Mouse (Mus musculus) midbrain, postnatal 0 days (tissue): ENCODE data around the gene Plscr3. TPM values are rescaled to one million over a fixed set of nuclear protein-coding genes. Genes with fewer than 3 reads are reported as not detected.
A peak's percentile ranks its signal among the peaks of the same experiment; 100 is the strongest.

Experiments
- ATAC-seq: fragments of 200-750 bp; cut with Nextera tagmentation; 2 replicates; pipeline ENCODE4 v1.8.0; 2017; ENCODE audit warnings: moderate number of reproducible peaks, mild to moderate bottlenecking, moderate TSS enrichment, moderate library complexity; ENCODE audit not compliant: low FRiP score
- DNase-seq: peaks from one replicate; pipeline ENCODE4 v3.0.0-alpha.2; 2015; ENCODE audit warnings: low spot score
- H3K27ac ChIP-seq: fragments of 300-500 bp; sonication (generic); 2 replicates; pipeline ENCODE4 v1.5.1; 2014; ENCODE audit warnings: low read depth, mild to moderate bottlenecking, low read length, mixed read lengths
- H3K27me3 ChIP-seq: fragments of 300-500 bp; sonication (generic); 2 replicates; pipeline ENCODE4 v1.6.1; 2014; ENCODE audit warnings: low read length, control low read depth, mixed read lengths; ENCODE audit not compliant: insufficient read depth
- H3K36me3 ChIP-seq: fragments of 300-500 bp; sonication (generic); 2 replicates; pipeline ENCODE4 v1.6.1; 2014; ENCODE audit warnings: low read length, control low read depth, mixed read lengths; ENCODE audit not compliant: insufficient read depth
- H3K4me1 ChIP-seq: fragments of 300-500 bp; sonication (generic); 2 replicates; pipeline ENCODE4 v1.6.1; 2014; ENCODE audit warnings: mild to moderate bottlenecking, control low read depth, antibody characterized with exemption, low read length, mixed read lengths; ENCODE audit not compliant: insufficient read depth
- H3K4me2 ChIP-seq: fragments of 300-500 bp; sonication (generic); 2 replicates; pipeline ENCODE4 v1.6.1; 2014; ENCODE audit warnings: low read depth, mild to moderate bottlenecking, low read length, mixed read lengths; ENCODE audit not compliant: poor library complexity, severe bottlenecking
- H3K4me3 ChIP-seq: fragments of 300-500 bp; sonication (generic); 2 replicates; pipeline ENCODE4 v1.5.1; 2014; ENCODE audit warnings: low read depth, mild to moderate bottlenecking, low read length, moderate library complexity
- H3K9ac ChIP-seq: fragments of 300-500 bp; sonication (generic); replicated peaks from 2 replicates; pipeline ENCODE4 v1.6.1; 2014; ENCODE audit warnings: mild to moderate bottlenecking, low read length, moderate library complexity, mixed read lengths; ENCODE audit not compliant: poor library complexity, severe bottlenecking
- H3K9me3 ChIP-seq: fragments of 300-500 bp; sonication (generic); 2 replicates; pipeline ENCODE4 v1.6.1; 2016; ENCODE audit warnings: low read length, control low read depth
- CTCF ChIP-seq: IDR thresholded peaks from 2 replicates; pipeline ENCODE4 v1.5.1; 2016; ENCODE audit warnings: antibody characterized with exemption, mild to moderate bottlenecking
- WGBS: fragments of 180-500 bp; shearing (Covaris S2); extraction: QIAGEN DNeasy Blood & Tissue Kit; methylation state at CpG from one replicate; pipeline ENCODE4 v1.1.7; 2014; 5-methylcytosine and 5-hydroxymethylcytosine counted together
- polyA plus RNA-seq: library from polyadenylated mRNA; unstranded; fragments of >200 nt; fragmentation: Nextera tagmentation; extraction: Ambion mirVana; gene quantifications from 2 replicates; pipeline ENCODE4 v1.2.1, GENCODE M21; 2015
- total RNA-seq: library from RNA; depleted of rRNA; stranded (reverse); fragments of >200 nt; gene quantifications from 2 replicates; pipeline ENCODE4 v1.2.3, GENCODE M21; 2014

The Plscr3 gene
- total and polyA plus RNA-seq, 2 experiments from 2014 or later = 24.1 to 33.5 TPM

DNA sequence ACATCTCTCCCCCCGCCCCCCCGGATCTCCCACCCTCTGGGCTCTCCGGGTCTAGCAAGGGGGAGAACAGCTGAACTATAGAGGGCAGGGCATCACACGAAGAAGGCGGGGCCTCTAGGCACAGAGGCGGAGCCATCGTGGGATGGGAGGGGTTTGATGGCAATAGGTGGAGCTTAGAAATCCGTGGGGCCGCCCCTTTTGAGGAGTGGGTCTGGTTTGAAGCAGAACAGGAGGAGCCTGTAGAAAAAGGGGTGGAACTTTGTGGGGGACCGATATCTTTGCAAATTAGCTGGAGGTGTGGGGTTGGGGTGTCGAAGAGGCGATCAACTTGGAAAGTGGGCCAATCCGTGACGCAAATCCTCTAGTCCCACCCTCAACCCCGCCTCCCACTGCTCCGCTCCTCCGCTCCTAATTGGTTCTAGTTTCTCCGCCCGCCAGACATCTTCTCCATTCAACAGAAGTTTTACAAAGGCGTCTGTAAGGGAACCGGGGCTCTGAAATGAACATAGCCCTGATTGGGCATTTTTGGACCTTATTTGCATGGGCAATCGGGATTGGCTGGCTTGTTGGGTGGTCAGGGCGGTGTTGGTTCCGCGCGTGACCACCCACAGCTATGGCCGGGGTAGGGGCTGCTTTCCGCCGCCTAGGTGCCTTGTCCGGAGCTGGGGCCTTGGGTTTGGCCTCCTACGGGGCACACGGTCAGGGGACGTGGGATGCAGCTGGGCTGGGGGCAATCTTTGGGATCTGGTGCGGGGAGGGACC is 8.0 kb upstream of the Plscr3 start, which contains the start of gene Tmem256:
Tmem256 (plus strand) TSS at position 563 of the 762 bp plus-strand sequence.
- Histone ChIP-seq H3K9me3 (no peaks in the 10 kb centered on the region), H3K36me3 (peaks cover 4% of the 10 kb centered on the region; the same call in 1 of the 2 replicates), H3K4me2 (peak within 1 kb of the TSS; percentile 97), H3K9ac (peak within 1 kb of the TSS; percentile 98), H3K4me1 (peaks cover 11% of the 10 kb centered on the region; the same call in 1 of the 2 replicates), H3K27me3 (no peaks in the 10 kb centered on the region), H3K27ac (peak within 1 kb of the TSS; percentile 97), H3K4me3 (peak within 1 kb of the TSS; percentile 91)
- peak; percentile 100 for DNase-seq
- TF ChIP-seq CTCF = no peak; the same call in 1 of the 2 replicates
- peak; percentile 92 for ATAC-seq
- 1% methylated on average over 34 of the region's 34 CpGs for WGBS

DNA sequence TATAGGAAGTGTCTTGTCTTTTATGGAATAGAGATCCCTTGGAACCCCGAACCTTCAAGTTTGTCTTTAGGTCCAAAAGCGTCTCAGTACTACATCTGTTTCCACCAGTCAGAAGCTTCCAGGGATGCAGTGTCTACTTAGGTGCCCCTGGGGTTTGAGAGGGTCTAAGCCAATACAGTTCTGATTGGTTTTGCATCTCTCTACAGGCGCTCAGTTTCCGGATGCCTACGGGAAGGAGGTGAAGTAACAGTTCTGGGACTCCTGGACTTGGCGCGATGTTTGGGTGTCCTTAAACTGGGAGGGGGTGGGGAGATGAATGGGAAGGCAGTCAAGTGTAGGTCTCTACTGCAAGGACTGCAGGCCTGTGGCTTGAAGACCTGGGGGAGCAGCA is 7.5 kb upstream of the Plscr3 start:
- 0% methylated on average over 7 of the region's 7 CpGs for WGBS

DNA sequence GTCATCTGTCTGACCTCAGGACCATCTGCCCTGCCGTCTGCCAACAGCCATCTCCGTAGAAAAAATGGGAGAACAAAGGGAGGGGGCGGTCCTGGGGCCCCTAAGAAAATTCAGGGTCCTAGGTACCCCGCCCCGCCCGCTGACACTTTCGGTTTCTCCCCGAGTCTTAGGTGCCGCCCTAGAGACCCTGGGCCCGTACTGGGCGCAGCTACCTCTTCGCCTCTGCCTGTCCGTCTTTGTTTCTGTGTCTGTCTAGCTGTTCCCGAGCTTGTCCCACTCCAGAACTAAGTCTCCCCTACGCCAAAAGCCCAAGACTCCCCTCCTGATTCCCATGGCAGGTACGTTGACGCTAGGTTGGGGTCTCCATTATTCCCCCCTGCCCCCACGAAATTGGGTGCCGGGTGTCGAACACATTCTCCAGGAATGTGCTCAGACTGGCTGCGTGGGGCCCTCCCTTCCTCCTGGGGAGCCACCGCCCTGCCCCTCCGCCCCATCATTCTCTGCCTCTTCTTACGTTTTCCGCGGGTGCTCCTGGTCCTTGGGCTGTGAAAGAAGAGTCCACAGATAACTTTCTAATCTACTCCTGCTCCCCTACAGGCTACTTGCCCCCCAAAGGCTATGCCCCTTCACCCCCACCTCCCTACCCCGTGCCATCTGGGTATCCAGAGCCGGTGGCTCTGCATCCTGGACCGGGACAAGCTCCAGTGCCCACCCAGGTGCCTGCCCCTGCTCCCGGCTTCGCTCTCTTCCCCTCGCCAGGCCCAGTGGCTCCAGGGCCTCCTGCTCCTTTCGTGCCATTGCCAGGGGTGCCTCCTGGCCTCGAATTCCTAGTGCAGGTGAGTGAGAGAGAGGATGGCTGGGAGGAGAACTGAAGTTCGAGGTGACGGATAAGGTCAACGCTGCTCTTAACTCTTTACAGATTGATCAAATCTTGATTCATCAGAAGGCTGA is 837 bp downstream of the Plscr3 start:
- Histone ChIP-seq H3K4me3 (peak overlapping the region; percentile 70), H3K27me3 (no peaks in the 10 kb centered on the region), H3K4me2 (peak overlapping the region; percentile 74), H3K9me3 (no peaks in the 10 kb centered on the region), H3K9ac (peak overlapping the region; percentile 79), H3K36me3 (peaks cover 33% of the 10 kb centered on the region), H3K4me1 (peaks cover 9% of the 10 kb centered on the region; the same call in 1 of the 2 replicates), H3K27ac (peak overlapping the region; percentile 91)
- no peak for TF ChIP-seq CTCF
- peak; percentile 35 for ATAC-seq
- 10% methylated on average over 37 of the region's 37 CpGs for WGBS
- no peak for DNase-seq

More for the DNA sequence above, 7.5 kb upstream of the Plscr3 start:
- Histone ChIP-seq H3K9me3 (no peaks in the 10 kb centered on the region), H3K4me3 (peak overlapping the region; percentile 91), H3K4me1 (peaks cover 9% of the 10 kb centered on the region; the same call in 1 of the 2 replicates), H3K27ac (peak overlapping the region; percentile 90), H3K9ac (peak overlapping the region; percentile 87), H3K4me2 (peak overlapping the region; percentile 97), H3K36me3 (peaks cover 3% of the 10 kb centered on the region; the same call in 1 of the 2 replicates), H3K27me3 (no peaks in the 10 kb centered on the region)
- peak; percentile 35 for DNase-seq
- ATAC-seq = no peak
- TF ChIP-seq CTCF = no peak

DNA sequence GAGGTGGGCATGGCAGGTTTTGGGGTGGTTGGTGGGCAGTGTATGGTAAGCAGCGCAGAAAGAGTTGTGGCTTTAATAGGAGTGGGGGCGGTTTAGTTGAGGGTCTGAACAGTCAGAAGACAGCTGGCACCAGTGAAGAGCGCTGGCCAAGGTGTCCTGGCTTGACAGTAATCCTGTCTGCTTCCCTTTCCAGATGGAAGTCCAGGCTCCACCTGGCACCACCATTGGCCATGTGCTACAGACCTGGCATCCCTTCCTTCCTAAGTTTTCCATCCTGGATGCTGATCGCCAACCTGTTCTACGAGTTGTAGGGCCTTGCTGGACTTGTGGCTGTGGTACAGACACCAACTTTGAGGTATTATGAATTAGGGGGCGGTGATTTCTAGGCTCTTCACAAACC is 1.8 kb downstream of the Plscr3 start:
- no peak for DNase-seq
- no peak for TF ChIP-seq CTCF
- no peak overlapping the region for H3K9ac ChIP-seq
- H3K36me3 ChIP-seq = peaks cover 34% of the 10 kb centered on the region
- H3K27me3 ChIP-seq = no peaks in the 10 kb centered on the region
- no peak overlapping the region for H3K27ac ChIP-seq
- H3K4me2 ChIP-seq = peak overlapping the region; percentile 74
- peak overlapping the region; percentile 70 for H3K4me3 ChIP-seq
- H3K4me1 ChIP-seq = peaks cover 9% of the 10 kb centered on the region; the same call in 1 of the 2 replicates
- no peak for ATAC-seq
- H3K9me3 ChIP-seq = no peaks in the 10 kb centered on the region
- 93% methylated on average over 6 of the region's 6 CpGs for WGBS

DNA sequence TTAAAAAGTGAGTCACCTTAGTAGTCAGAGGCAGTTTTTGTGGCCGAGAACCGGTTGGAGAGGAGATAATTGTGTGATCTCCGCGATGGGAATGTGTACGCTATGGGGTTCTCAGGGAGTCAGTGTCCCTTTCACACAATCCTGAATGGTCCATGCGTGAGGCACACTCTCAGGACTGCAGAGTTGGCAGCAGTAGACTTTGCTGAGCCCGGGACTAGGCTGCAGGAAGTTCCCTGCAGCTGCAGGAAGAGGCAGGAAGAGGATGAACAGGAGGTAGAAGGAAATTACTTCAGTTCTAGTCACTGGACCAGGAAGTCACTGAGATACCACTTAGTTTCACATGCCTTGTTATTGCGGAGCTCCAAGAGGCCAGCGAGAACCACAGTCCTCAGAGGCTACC is 3.0 kb downstream of the Plscr3 start:
- 88% methylated on average over 9 of the region's 9 CpGs for WGBS
- Histone ChIP-seq H3K4me1 (peaks cover 9% of the 10 kb centered on the region; the same call in 1 of the 2 replicates), H3K4me3 (no peak overlapping the region), H3K27me3 (no peaks in the 10 kb centered on the region), H3K9ac (no peak overlapping the region), H3K9me3 (no peaks in the 10 kb centered on the region), H3K27ac (no peak overlapping the region), H3K4me2 (no peak overlapping the region), H3K36me3 (peaks cover 34% of the 10 kb centered on the region)
- no peak for TF ChIP-seq CTCF
- no peak for DNase-seq
- no peak for ATAC-seq
